Mouse (Mus musculus) mouse embryonic stem cell (cell line): Measurements from ENCODE around the gene Ubb.

Source experiments
- in situ Hi-C, 2 experiments: fragments of 300-500 bp; cut with MboI; formaldehyde crosslinking; loops; 1 replicate in 1 of 2; 3 replicates in 1 of 2; pipeline ENCODE4 v1.14.3; 2019 to 2020; ENCODE audit warnings: low sequenced_read_pairs in 2 of 2, low pct_unique_long_range_greater_than_20kb in 1 of 2, mixed read lengths in 1 of 2; ENCODE audit not compliant: unreplicated experiment in 1 of 2

Ubb gene

DNA sequence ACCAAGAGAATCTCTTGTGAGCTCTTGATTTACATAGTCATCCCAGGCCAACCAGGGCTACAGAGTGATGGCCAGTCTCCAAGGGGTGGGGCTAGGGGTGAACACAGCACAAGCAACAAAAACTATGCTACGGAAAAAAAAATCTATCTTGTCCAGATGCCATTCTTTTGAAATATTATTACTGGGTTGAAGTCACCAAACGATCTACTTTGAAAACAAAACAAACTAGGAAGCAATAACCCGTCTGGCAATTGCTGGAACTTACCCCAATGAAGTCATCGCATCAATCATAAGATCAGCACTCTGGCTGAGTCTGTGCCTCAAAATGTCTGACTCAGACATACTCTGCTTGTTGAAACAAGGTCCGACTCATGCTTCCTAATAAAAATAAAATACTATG, 1.2 kb upstream of the Ubb start:
- in situ Hi-C loops = no loop called here

DNA sequence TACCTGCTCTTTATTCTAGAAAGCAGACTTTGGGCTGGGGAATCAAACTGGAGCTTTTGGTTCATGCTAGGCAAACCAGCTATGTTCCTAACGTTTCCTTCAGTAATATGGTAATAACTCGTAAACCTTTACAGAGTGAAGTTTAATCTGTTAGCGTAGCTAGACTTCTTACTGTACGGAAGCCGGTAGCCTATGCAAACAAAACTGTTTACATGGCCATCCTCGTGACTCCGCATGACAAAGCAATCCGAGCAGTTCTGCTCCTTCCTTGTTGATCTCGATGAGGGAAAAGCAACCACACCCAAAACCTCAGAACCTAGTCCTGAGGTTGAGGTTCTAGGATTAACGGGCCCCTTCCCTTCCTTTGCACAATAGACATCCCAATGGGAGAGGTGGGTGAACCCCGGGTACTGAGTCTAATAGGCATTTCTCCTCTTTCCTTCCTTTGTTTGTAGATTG, 715 bp upstream of the Ubb start:
- in situ Hi-C loops = no loop called here

DNA sequence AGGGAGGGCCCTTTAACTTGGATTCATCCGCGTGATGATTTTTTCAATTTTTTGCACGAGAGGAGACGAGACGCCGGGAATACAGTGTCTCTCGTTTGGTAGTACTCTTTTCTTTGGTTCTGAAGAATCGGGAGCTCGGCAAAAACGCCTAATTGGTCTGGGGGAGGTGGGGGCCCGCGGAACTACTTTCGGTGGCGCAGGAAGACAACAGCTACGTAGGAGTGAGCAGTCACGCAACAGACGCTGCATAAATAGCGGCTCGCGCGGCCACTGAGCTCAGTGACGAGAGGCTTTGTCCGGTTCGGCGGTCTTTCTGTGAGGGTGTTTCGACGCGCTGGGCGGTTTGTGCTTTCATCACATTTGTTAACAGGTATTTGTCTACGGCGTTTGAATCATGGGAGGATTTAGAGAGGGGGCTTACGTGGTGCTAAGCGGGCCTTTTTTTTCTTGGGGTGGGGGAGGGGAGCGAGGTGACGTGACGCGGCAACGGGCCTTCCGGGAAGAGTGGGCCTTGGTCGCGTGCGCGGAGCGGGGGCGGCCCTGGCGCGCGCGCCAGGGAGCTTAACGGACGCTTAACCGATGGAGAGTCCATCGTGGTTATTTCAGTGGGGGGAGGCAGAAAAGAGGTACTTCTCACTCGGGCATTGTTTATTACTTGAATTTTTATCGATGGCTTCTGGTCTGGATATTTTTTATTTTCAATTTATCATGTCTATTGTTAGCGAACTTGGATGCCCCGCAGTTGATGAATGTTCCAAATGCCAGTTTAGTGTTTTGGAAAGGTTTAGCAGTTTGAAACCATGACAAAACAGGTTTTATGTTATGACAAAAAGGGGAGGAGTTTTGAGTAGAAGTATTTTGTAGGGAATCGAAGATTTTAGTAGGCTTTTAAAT, 502 bp downstream of the Ubb start:
- in situ Hi-C loops = no loop called here

DNA sequence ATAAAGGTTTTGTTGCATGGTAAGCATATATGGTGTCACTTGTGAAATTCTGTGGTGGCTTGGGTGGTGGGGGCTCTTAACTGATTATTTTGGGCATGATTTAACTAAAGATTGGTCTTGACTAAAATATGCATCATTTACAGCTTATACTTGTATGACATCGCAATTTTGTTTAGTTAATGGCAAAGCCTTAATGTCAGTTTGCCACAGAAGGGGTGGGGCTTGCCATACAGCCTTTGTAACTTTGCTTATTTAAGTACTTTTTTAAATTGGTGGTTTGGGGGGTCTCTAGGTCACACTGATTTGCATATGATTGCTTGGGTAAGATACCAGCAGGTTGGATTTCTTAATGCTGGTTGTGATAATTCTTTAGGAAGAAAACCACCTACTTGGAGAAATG, 2.2 kb downstream of the Ubb start:
- in situ Hi-C loops = no loop called here

- in situ Hi-C loops = no loop called here
These were observed 2.7 kb downstream of the Ubb start for GRCm38 (mm10) chr11:62553633-62554032.

GRCm38 (mm10) chr11:62554163-62554855, 3.3 kb downstream of the Ubb start:
- in situ Hi-C loops = no loop called here

DNA sequence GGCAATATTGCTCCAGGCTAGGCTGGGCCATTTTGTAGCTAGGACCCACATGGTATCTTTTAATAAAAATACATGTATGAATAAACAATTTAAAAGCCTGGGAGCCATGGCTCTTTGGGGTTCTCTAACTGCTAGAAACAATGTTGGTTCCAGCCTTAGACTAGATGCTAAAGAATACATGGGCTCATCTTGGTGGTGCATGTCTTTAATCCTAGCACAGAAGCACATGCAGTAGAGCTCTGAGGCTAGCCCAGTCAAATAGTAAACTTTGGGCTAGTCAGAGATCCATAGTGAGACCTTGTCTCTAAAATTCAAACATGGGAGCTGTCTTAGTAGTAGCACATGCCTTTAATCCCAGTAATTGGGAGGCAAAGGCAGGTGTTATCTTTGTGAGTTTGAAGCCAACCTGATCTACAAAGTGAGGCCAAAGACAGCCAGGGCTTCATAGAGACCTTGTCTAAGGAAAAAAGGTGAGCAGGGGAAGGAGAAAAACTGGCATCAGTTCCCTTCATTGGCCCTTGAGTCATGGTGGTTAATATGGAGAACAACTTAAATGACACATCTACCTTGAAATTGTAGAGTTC, 4.1 kb downstream of the Ubb start:
- in situ Hi-C loops = no loop called here

DNA sequence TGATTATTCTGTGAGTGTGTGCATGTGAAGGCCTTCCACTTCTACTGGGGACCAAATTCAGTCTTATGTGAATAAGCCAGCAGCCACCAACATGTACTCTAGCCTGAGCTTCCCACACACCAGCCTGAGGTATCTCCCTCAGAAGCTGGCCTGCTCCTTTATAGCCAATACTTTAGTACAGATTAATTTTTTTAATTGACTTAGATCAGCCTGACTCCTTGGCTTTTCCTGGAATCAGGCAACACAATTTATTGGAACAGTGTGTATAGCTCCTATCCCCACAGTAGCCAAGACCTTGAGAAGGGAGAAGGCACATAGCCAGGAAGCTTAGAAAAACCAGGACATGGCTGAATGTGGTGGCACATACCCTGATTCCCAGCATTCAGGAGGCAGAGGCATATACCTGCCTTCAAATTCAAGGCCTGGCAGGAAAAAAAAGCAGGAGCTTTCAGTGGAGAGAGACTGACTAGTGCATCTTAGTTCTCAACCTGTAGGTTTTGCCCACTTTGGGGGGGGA, 5.0 kb downstream of the Ubb start:
- in situ Hi-C loops = no loop called here

GRCm38 (mm10) chr11:62557205-62557604, 6.2 kb downstream of the Ubb start:
- in situ Hi-C loops = no loop called here

DNA sequence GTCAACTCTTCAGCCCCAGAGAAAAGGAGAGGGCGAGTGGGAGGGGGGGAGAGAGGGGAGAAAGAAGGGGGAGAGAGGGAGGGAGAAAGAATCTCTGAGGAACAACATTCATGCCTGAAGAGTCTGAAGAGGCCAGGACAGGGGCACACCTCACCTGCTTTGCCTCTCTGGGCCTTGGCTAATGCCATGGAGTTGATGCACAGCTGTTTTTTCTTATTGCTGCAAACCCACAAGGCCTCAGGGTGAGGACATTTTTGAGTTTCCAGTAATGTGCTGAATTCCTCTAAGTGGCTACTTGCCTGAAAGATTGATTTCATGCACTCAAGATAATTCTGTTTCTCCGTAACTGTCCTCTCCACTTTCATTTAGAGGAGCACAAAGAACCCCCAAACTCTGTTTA, 7.2 kb downstream of the Ubb start:
- in situ Hi-C loops = no loop called here

DNA sequence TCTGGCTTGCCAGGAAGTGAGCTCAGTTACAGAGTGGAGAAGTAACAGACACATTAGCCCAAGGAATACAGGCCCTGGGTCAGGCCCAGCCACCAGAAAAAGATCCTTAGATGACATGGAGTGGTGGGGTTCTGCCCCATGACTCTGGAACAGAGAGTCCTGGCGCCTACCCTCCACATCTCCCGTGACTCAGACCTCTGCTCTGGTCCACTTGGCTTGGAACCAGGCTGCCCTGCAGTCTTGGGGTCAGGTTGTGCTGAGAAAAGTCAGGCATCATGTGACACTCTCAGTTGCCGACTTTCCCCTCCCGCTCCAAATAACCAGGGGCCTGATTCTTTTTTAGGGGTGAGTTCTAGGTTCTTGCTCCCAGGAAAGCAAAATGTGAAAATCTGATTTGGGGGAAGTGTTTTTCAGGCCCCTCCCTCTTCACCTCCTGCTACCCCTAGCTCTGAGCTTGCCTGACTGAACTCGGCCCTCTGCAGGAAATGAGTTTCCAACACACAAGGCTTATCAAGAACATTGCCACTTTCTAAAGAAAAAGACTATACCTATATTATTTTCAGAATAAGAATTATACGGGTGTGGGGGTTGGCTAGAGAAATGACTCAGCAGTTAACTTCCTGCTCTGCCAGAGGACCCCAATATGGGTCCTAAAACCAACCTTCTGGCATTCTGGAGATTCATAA, 8.1 kb downstream of the Ubb start:
- in situ Hi-C loops = no loop called here

DNA sequence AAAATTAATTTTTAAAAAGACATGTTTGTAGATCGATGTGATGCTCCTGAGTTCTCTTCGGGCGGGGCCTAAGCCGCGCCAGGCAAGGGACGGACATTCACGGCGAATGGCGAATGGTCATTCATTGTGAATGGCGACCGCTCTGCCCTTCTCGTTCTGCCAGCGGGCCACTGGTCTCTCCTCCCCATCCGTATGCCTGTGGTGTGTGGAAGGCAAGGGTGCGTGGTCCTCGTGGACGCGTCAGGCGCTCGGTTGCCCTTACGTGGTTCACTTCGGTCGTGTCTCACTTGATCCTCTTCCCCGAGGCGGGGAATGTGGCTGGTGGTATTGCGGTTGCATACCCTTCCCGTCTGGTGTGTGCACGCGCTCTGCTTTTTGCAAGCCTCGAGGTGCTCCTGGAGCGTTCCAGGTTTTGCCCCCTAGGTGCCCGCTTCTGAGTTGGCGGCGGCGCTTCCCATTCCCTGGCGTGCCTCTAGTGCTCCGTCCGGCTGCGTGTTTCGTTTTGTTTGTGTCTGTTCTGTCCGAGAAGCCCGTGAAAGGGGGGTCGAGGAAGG, 9.6 kb downstream of the Ubb start:
- in situ Hi-C loops = no loop called here

DNA sequence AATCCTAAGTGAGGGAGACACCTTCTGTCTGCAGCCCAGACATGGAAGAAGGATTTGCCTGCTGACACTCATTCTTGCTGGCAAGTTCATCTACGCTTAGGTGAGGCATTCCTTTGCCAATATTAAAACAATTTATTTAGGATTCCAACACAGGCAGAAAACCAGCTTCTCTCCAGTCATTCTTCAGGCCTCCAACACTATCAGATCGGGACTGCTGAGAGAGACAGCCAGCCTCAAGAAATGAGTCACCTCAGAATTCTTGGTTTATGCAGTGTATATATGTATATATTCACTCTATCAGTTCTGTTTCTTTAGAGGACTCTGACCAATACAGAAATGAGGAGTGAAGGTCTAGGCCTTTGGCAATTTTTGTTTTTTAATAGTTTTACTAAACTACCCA, 12.6 kb downstream of the Ubb start:
- in situ Hi-C loops = no loop called here

DNA sequence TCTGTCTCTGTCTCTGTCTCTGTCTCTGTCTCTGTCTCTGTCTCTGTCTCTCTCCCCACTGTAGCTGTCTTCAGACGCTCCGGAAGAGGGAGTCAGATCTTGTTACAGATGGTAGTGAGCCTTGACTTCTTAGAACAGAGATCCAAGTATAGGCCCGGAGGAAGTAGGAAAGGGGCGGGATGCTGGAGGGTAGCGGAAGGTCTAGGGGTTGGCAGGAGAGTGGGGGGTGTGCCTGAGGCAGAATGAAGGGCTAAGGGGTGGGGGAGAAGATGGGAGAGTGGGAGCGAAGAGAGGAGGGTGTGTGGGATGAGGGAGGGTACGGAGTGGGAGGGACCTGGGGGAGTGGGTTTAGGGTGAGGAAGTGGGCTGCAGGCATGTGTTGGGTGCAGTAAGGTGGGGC, 14.8 kb downstream of the Ubb start:
- in situ Hi-C loops = no loop called here

DNA sequence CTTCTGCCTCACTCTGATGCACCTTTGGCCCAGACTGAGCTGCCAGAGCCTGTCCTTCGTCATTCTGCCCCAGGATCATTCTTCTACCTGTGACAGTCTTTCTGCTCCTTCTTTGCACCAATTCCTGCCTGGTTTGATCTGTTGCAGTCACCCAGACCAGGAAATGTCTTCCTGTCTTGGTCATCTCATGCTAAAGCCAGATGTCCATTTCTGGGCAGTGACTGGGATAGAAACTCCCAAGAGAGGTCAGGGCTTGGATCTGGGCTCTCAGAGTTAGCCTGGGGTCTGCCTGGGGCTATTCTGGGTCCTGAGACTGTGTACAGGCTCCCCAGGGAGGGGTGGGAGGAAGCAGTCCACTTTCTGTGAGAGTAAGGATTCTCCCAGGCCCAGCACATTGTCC, 15.2 kb downstream of the Ubb start:
- in situ Hi-C loops = no loop called here

DNA sequence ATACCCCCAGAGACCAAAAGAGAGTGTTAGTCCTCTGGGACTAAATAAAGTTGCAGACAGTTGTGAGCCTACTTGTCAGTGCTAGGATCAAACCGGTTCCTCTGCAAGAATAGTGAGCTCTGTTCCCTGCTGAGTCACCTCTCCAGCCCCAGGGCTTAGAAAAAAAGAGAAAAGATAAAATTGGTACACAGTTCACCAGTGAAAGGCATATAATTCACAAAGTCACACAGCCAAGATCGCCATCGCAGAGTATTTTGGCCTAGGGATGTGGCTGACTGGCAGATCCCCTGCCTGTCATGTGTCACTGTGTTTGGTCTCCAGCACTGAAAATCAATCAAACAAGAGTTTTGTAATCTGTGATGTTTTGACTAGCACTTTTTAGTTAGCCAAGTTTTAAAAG, 17.3 kb downstream of the Ubb start:
- in situ Hi-C loops = no loop called here

- in situ Hi-C loops = no loop called here
These were observed 23.2 kb downstream of the Ubb start, which contains the start of gene Trpv2 for GRCm38 (mm10) chr11:62573959-62574702. Trpv2 (plus strand) TSS chr11:62574486.

DNA sequence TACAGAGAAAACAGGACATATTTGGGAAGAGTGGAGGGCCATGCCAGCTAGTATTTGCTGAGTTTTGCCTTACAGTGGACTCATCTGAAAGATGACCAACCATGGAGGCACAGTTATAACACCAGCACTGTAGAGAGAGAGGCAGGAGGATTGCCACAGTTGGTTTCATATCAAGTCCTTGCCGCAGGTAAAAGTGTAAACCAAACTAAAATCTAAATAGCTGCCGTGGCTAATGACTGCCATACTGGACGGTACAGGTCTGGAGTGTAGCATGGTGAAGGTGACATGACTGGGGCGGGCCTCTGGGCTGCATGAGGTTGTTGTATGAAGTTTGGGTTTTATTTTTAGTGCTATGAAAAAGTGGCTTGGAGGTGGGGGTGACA, 23.7 kb downstream of the Ubb start:
- in situ Hi-C loops = no loop called here
